Mouse (Mus musculus): ENCODE measurements at regions not wholly inside any gene's neighbourhood (a gene's known extent, or its start where the extent isn't known, plus 50 kb on each side); places are given as distances from the start of the nearest gene placed in this dataset.

- no peak for TF ChIP-seq POLR2A (IDR thresholded peaks at IDR 0.05; ENCODE audit: low read depth, low read length)
- no peak for TF ChIP-seq CTCF (IDR thresholded peaks at IDR 0.05; ENCODE audit: borderline replicate concordance, insufficient read depth, low read length)
Observed at GRCm38 (mm10) chr4:5078723-5079122, 285.6 kb upstream of the Impad1 start.

Measured in embryonic fibroblast, embryonic 13.5 days (primary cell).